Mouse (Mus musculus): ENCODE results near the gene Mdm1. TPM values are rescaled to one million over a fixed set of nuclear protein-coding genes. Genes with fewer than 3 reads are reported as not detected.

Gene Mdm1
- total and polyA plus RNA-seq, 2 experiments, result 0.35 to 1.1 TPM

- H3K9ac ChIP-seq (ENCODE audit: low read depth, low read length), result no peak overlapping the region
- H3K27me3 ChIP-seq (ENCODE audit: control insufficient read depth, insufficient read depth, low read length), result no peaks in the 10 kb centered on the region
- TF ChIP-seq POLR2A (IDR thresholded peaks at IDR 0.05; ENCODE audit: extremely low read depth, insufficient read depth, low read length) (no peak), CTCF (IDR thresholded peaks at IDR 0.05; ENCODE audit: low read depth, low read length) (no peak)
- DNase-seq (ENCODE audit: extremely low read depth, low read depth, low spot score), result no peak
- no peak overlapping the region for H3K27ac ChIP-seq (replicated peaks; ENCODE audit: insufficient read depth, low read depth, low read length)
- 68% methylated on average over 8 of the region's 8 CpGs for WGBS
- H3K4me3 ChIP-seq (ENCODE audit: insufficient read depth, low read depth, low read length), result no peak overlapping the region
- H3K4me1 ChIP-seq (ENCODE audit: control insufficient read depth, insufficient read depth, low read length), result no peaks in the 10 kb centered on the region
- no peaks in the 10 kb centered on the region for H3K79me2 ChIP-seq (ENCODE audit: control insufficient read depth, insufficient read depth, low read length)
- no peaks in the 10 kb centered on the region for H3K36me3 ChIP-seq (ENCODE audit: control insufficient read depth, insufficient read depth, low read length)
Measured at GRCm38 (mm10) chr10:118139837-118140570, 1.6 kb upstream of the Mdm1 start.

- peak overlapping the region; percentile 69 for H3K4me3 ChIP-seq (ENCODE audit: insufficient read depth, low read depth, low read length)
- no peaks in the 10 kb centered on the region for H3K36me3 ChIP-seq (ENCODE audit: control insufficient read depth, insufficient read depth, low read length)
- no peak overlapping the region for H3K27ac ChIP-seq (replicated peaks; ENCODE audit: insufficient read depth, low read depth, low read length)
- H3K27me3 ChIP-seq (ENCODE audit: control insufficient read depth, insufficient read depth, low read length), result no peaks in the 10 kb centered on the region
- no peaks in the 10 kb centered on the region for H3K4me1 ChIP-seq (ENCODE audit: control insufficient read depth, insufficient read depth, low read length)
- no peak for DNase-seq (ENCODE audit: extremely low read depth, low read depth, low spot score)
- WGBS, result 5% methylated on average over 52 of the region's 53 CpGs
- H3K79me2 ChIP-seq (ENCODE audit: control insufficient read depth, insufficient read depth, low read length), result no peaks in the 10 kb centered on the region
- H3K9ac ChIP-seq (ENCODE audit: low read depth, low read length), result peak overlapping the region; percentile 35
- TF ChIP-seq POLR2A (IDR thresholded peaks at IDR 0.05; ENCODE audit: extremely low read depth, insufficient read depth, low read length), result no peak
- TF ChIP-seq CTCF (IDR thresholded peaks at IDR 0.05; ENCODE audit: low read depth, low read length), result no peak
Measured at GRCm38 (mm10) chr10:118141884-118142801, 532 bp downstream of the Mdm1 start.

- Histone ChIP-seq H3K4me3 (ENCODE audit: insufficient read depth, low read depth, low read length) (no peak overlapping the region), H3K79me2 (ENCODE audit: control insufficient read depth, insufficient read depth, low read length) (no peaks in the 10 kb centered on the region), H3K9ac (ENCODE audit: low read depth, low read length) (no peak overlapping the region), H3K36me3 (ENCODE audit: control insufficient read depth, insufficient read depth, low read length) (no peaks in the 10 kb centered on the region), H3K4me1 (ENCODE audit: control insufficient read depth, insufficient read depth, low read length) (0 out of 2 replicates have a peak, but pooled peaks cover 2% of the 10 kb centered on the region), H3K27me3 (ENCODE audit: control insufficient read depth, insufficient read depth, low read length) (no peaks in the 10 kb centered on the region), H3K27ac (replicated peaks; ENCODE audit: insufficient read depth, low read depth, low read length) (no peak overlapping the region)
- TF ChIP-seq POLR2A (IDR thresholded peaks at IDR 0.05; ENCODE audit: extremely low read depth, insufficient read depth, low read length) (no peak), CTCF (IDR thresholded peaks at IDR 0.05; ENCODE audit: low read depth, low read length) (no peak)
- no peak for DNase-seq (ENCODE audit: extremely low read depth, low read depth, low spot score)
- 94% methylated on average over 5 of the region's 5 CpGs for WGBS
Measured at GRCm38 (mm10) chr10:118149381-118149780, 7.8 kb downstream of the Mdm1 start.

GRCm38 (mm10) chr10:118150866-118151265, 9.3 kb downstream of the Mdm1 start:
- H3K4me1 ChIP-seq (ENCODE audit: control insufficient read depth, insufficient read depth, low read length), result 0 out of 2 replicates have a peak, but pooled peaks cover 2% of the 10 kb centered on the region
- H3K9ac ChIP-seq (ENCODE audit: low read depth, low read length), result no peak overlapping the region
- 79% methylated on average over 9 of the region's 9 CpGs for WGBS
- no peak for DNase-seq (ENCODE audit: extremely low read depth, low read depth, low spot score)
- H3K36me3 ChIP-seq (ENCODE audit: control insufficient read depth, insufficient read depth, low read length), result no peaks in the 10 kb centered on the region
- H3K4me3 ChIP-seq (ENCODE audit: insufficient read depth, low read depth, low read length), result no peak overlapping the region
- no peaks in the 10 kb centered on the region for H3K79me2 ChIP-seq (ENCODE audit: control insufficient read depth, insufficient read depth, low read length)
- no peaks in the 10 kb centered on the region for H3K27me3 ChIP-seq (ENCODE audit: control insufficient read depth, insufficient read depth, low read length)
- TF ChIP-seq POLR2A (IDR thresholded peaks at IDR 0.05; ENCODE audit: extremely low read depth, insufficient read depth, low read length), result no peak
- no peak overlapping the region for H3K27ac ChIP-seq (replicated peaks; ENCODE audit: insufficient read depth, low read depth, low read length)

- Histone ChIP-seq H3K4me1 (ENCODE audit: control insufficient read depth, insufficient read depth, low read length) (no peaks in the 10 kb centered on the region), H3K4me3 (ENCODE audit: insufficient read depth, low read depth, low read length) (no peak overlapping the region), H3K79me2 (ENCODE audit: control insufficient read depth, insufficient read depth, low read length) (no peaks in the 10 kb centered on the region), H3K27ac (replicated peaks; ENCODE audit: insufficient read depth, low read depth, low read length) (no peak overlapping the region), H3K27me3 (ENCODE audit: control insufficient read depth, insufficient read depth, low read length) (no peaks in the 10 kb centered on the region), H3K36me3 (ENCODE audit: control insufficient read depth, insufficient read depth, low read length) (no peaks in the 10 kb centered on the region), H3K9ac (ENCODE audit: low read depth, low read length) (no peak overlapping the region)
- DNase-seq (ENCODE audit: extremely low read depth, low read depth, low spot score), result peak; percentile 10
- TF ChIP-seq POLR2A (IDR thresholded peaks at IDR 0.05; ENCODE audit: extremely low read depth, insufficient read depth, low read length) (no peak), CTCF (IDR thresholded peaks at IDR 0.05; ENCODE audit: low read depth, low read length) (0 out of 2 replicates have a peak, but pooled peaks have one; percentile 8)
Measured at GRCm38 (mm10) chr10:118155932-118156331, 14.3 kb downstream of the Mdm1 start.
